Mouse (Mus musculus) lung, adult 2 months (tissue): ENCODE measurements around the gene Uroc1. TPM values are rescaled to one million over a fixed set of nuclear protein-coding genes. Genes with fewer than 3 reads are reported as not detected.

Source experiments
- DNase-seq: peaks from one replicate; pipeline ENCODE4 v3.0.0; 2022
- H3K4me1 ChIP-seq: fragments of 200-500 bp; 2 replicates; pipeline ENCODE4 v1.6.1; 2011; ENCODE audit warnings: low read length; ENCODE audit not compliant: control insufficient read depth, insufficient read depth
- H3K4me3 ChIP-seq: fragments of 200-500 bp; replicated peaks from 2 replicates; pipeline ENCODE3; 2011; ENCODE audit warnings: low read depth, mild to moderate bottlenecking, control low read depth, low read length; ENCODE audit errors: extremely low read depth
- CTCF ChIP-seq: fragments of 200-500 bp; IDR thresholded peaks from 2 replicates; pipeline ENCODE4 v1.5.1; 2011; ENCODE audit warnings: mild to moderate bottlenecking, low read length, control low read depth; ENCODE audit not compliant: insufficient read depth
- POLR2A ChIP-seq: fragments of 200-500 bp; IDR thresholded peaks from 2 replicates; pipeline ENCODE4 v1.6.1; 2011; ENCODE audit warnings: low read depth, mild to moderate bottlenecking, control low read depth, low read length, borderline replicate concordance; ENCODE audit errors: extremely low read depth
- WGBS: fragments of 180-500 bp; shearing (Covaris S2); methylation state at CpG from one replicate; pipeline ENCODE4 v1.1.7; 2018; 5-methylcytosine and 5-hydroxymethylcytosine counted together
- polyA plus RNA-seq: library from polyadenylated mRNA; depleted of rRNA; stranded (reverse); fragments of >200 nt; gene quantifications from 2 replicates; pipeline ENCODE4 v1.2.3, GENCODE M21; 2012; rRNA removed

The Uroc1 gene
- 0.08 and 0.12 TPM in 2 replicates for polyA plus RNA-seq

DNA sequence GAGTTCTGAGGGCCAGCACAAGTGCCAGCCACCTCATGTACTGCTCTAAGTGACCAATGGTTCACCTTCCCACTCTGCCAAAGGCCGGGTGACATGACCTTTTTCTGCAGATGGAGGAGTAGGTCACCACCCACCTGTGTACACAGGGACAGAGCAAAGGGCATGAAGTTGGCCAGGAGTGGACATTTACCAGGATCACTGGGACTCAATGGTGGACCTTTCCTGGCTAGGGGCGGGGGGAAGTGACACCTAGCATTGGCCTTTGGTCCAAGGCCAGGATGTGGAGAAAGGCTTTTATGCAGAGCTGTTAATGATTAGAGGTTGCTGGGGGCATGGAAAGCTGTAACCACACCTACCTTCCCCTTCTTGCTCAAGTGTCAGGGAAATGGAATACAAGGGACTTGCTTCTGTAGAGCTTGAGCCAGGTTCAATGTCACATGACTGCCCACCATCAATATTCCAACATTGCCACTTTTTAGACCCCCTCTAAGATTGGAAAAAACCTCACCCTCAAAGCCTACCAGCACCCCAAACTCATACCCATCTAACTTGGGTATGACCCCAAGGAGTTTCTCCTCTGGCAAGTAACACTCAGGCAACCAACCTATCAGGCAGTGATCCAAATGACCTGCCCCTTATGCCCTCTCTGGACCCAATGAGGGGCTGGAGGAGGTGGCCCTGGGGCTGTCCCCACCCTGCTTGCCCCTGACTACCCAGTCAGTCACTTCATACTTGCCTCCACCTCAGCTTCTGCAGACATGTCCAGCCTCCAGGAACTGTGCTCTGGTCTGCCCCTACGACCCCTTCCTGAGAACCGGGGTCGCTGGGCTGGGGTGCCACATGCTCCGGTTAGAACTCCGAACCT, at the start of gene Uroc1:
Gene Uroc1 (plus strand): TSS at position 724 of the 865 bp plus-strand sequence.
- 75% methylated on average over 7 of the region's 7 CpGs for WGBS
- TF ChIP-seq POLR2A: no peak
- no peak for TF ChIP-seq CTCF
- Histone ChIP-seq H3K4me3 (no peak within 1 kb of the TSS), H3K4me1 (no peaks in the 10 kb centered on the region)
- no peak for DNase-seq

DNA sequence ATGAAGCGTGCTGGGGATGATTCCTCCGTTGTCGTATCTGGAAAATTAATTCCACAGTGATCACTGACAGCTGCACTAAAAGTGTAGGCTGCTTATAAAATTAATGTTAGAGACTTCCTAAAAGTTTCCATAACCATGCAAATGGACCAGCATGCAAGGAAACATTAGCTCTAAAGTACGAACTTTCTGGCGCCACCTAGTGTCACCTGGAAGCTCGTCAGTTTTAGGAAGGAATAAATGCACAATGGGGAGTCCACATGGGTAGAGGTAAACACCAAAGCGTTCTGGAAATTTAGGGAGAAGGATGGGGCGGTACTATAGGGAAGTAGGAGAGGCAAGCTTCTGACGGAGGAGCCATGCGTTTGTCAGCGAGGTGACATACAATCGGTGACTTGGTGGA, 44.8 kb upstream of the Uroc1 start:
- Histone ChIP-seq H3K4me1 (no peaks in the 10 kb centered on the region), H3K4me3 (no peak overlapping the region)
- no peak for DNase-seq
- WGBS: 51% methylated on average over 12 of the region's 12 CpGs
- TF ChIP-seq CTCF (no peak), POLR2A (no peak)

DNA sequence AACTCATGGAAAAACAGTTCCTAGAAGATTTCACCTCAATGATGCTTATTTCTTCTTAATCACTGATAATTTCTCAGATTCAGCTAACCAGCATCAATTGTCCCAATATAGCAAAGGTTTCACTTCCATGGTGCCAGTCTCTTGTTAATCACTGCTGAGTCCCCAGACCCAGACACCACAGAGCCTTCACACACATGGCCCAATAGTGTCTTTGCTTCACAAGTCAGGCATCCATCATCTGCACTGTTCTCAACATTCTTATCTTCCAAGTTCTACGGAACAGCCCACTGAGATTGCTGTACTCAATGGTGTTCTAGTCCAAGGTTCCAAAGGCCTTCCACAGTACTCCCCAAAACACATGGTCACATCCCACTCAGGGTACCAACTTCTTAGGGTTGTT, 32.2 kb upstream of the Uroc1 start, which contains the start of gene BC048671:
Gene BC048671 (plus strand): TSS at position 301 of the 400 bp plus-strand sequence.
- no peaks in the 10 kb centered on the region for H3K4me1 ChIP-seq
- no peak within 1 kb of the TSS for H3K4me3 ChIP-seq
- no peak for DNase-seq
- 88% methylated on average over 1 of the region's 1 CpGs for WGBS
- TF ChIP-seq POLR2A (no peak), CTCF (no peak)

DNA sequence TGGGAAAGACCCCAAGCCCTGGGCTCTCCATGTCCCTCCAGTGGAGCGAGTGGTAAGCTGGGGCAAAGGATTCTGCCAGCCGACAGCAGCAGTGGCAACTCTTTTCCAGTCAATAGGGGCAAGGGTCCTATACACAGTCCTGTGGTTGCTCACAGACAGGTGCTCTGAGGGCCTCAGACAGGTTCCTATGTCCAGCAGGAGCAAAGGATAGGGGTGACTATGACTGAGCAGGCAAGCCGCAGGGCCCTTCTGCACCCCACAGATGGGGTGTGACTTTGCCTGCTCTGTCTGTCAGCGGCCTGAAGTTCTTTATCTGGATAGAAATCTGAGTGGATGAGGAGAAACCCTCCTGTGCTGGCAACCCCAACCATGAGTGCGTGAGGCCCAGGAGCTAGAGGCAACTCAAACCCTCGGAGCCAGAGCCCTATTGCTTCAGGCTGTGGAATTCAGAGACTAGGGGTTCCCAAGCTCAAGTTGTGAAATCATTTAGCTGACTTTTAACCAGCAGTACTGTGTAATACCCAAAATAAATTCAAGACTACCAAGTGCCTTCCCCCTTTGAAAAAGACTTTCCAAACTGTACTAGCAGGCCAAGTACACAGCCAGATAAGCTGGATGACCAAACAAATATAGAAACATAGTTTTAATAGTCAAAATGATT, 26.6 kb upstream of the Uroc1 start:
- no peak for DNase-seq
- no peak for TF ChIP-seq POLR2A
- no peak for TF ChIP-seq CTCF
- WGBS: 76% methylated on average over 6 of the region's 6 CpGs
- no peak overlapping the region for H3K4me3 ChIP-seq
- H3K4me1 ChIP-seq: no peaks in the 10 kb centered on the region

DNA sequence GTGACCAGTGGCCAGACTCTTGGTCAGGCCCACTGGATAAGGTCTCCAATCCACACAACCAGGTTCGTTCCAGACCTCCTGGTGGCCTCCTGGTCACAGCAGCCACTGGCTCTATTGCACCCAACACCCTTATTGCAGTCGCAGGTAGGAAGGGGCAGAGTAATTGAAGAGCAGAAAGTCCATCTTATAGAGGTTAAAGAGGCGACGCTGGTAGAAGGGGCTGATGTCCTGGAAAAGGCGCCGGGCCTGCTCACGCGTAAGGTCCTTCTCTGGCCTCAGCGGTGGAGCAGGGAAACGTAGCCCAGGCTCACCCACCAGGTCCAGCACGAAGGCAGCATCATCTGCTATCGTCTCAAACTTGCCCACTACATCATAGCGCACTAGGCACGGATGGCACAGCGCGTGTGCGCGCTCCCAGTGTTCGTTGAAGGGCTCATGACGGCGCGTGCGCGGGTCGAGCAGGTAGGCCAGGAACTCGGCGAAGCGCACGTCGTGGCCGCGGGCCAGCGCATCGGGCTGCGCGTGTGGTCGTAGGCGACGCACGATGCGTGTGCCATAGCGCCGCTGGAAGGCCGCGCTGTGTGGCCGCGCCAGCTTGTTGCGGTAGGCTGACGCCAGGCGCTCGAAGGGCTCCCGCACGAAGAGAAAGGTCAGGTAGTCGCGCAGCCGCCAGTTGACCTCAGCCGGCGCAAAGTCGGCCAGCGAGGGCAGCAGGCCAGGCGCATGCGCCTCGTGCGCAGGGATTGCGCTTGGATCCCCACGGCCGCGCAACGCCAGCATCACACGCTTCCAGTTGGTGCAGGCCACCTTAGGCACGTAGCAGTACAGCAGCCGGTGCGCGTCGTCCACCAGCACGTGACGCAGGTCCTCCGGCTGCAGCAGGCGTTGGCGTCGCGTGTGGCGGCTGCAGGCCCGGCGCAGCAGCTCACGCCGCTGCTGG, 24.0 kb upstream of the Uroc1 start:
- no peak for TF ChIP-seq POLR2A
- TF ChIP-seq CTCF: no peak
- DNase-seq: no peak
- H3K4me3 ChIP-seq: no peak overlapping the region
- WGBS: 85% methylated on average over 87 of the region's 87 CpGs
- no peaks in the 10 kb centered on the region for H3K4me1 ChIP-seq

GRCm38 (mm10) chr6:90315961-90316360, 17.1 kb upstream of the Uroc1 start:
- Histone ChIP-seq H3K4me1 (no peaks in the 10 kb centered on the region), H3K4me3 (no peak overlapping the region)
- TF ChIP-seq POLR2A (no peak), CTCF (no peak)
- DNase-seq: no peak
- WGBS: 75% methylated on average over 5 of the region's 5 CpGs

DNA sequence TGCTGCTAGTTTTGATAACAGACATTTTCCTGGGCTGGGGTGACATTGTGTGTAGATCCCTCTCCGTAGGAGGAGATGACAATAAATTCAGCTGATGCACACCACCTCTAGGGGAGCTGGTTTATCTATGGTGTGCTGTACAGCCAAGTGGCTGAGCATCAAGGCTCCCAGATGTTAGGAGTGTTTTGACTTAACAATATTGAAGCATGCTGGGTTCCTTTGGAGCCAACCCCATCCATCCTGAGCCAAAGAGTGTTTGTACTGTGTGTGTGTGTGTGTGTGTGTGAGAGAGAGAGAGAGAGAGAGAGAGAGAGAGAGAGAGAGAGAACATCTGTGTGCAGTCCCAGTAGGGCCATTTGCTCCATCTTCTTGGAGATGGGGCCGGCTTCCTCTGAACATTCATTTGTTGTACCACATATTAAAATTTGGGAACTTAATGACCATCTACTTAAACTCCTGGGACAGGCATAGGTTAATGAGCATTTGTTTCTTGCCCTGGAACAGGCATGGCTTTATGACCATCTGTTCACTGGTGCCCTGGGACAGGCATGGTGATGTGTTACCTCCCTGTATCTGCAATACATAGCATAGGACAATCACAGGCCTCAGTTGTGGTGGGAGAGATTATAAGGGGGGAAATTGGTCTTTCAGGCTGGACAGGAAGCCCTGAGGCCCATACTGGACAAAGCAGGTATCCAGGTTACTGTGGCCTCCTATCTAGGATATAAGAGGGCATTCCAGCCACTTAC, 15.4 kb upstream of the Uroc1 start:
- no peak for DNase-seq
- TF ChIP-seq CTCF (no peak), POLR2A (no peak)
- Histone ChIP-seq H3K4me3 (no peak overlapping the region), H3K4me1 (no peaks in the 10 kb centered on the region)
- 63% methylated on average over 2 of the region's 2 CpGs for WGBS

DNA sequence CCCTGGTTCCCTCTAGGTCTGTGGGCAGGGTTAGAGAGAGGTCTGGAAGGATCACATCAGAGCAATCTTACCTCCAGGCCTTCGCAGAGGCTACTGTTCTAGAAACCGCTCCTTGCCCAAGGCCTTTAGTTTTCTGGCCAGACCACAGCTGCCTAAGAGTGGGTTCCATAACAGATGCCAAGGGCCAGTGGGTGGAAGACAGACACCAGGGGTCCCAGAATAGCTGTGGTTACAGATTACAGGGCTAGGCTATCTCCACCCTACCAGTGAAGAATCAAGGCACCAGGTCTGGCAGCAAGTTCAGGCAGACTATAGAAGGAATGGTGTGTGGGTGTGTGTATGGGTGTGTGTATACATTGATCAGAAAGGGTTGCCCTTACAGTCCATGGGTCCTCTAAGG, 14.1 kb upstream of the Uroc1 start:
- H3K4me1 ChIP-seq: no peaks in the 10 kb centered on the region
- H3K4me3 ChIP-seq: no peak overlapping the region
- TF ChIP-seq CTCF: no peak
- no peak for TF ChIP-seq POLR2A
- 92% methylated on average over 2 of the region's 2 CpGs for WGBS
- no peak for DNase-seq

DNA sequence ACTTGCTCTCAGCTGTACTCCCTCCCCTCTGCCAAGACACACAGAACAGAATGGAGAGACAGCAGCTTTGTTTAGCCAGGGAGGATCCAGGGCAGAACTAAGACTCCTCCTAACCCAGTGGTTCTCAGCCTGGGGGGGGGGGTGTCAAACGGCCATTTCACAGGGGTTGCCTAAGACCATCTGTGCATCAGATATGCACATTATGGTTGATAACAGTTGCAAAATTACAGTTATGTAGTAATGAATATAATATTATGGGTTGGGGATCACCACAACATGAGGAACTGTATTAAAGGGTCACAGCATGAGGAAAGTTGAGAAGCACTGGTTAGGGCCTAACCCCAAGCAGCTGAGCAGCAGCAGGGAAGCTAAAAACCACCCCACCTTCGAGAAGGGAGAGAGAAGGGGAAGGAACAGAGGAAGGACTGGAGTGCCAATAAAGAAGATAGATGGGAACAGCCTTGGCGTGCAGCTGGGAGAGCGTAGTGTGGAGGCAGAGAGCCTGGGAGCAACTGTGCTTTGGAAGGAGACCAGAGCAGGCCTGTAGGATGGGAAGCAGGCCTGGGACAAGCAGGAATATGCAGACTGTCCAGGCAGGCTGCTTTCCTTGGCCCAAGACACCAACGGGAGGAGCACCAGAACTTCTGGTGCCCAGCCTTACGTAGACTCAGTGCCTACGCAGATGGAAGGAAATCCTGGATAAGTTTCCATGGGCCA, 13.5 kb upstream of the Uroc1 start:
- H3K4me1 ChIP-seq: no peaks in the 10 kb centered on the region
- WGBS: 54% methylated on average over 7 of the region's 7 CpGs
- no peak for TF ChIP-seq CTCF
- no peak for TF ChIP-seq POLR2A
- H3K4me3 ChIP-seq: no peak overlapping the region
- no peak for DNase-seq
